Mouse (Mus musculus): ENCODE data around the gene Armc8.

Armc8 gene

GRCm38 (mm10) chr9:99449886-99450647 is 118.6 kb downstream of the Armc8 start:
- no peak for ATAC-seq (ENCODE audit: insufficient number of reproducible peaks, low FRiP score, low TSS enrichment)

- ATAC-seq (ENCODE audit: insufficient number of reproducible peaks, low FRiP score, low TSS enrichment), result no peak
These were observed 121.4 kb downstream of the Armc8 start for GRCm38 (mm10) chr9:99447323-99447722.

- no peak for ATAC-seq (ENCODE audit: insufficient number of reproducible peaks, low FRiP score, low TSS enrichment)
These were observed 122.4 kb downstream of the Armc8 start for GRCm38 (mm10) chr9:99446259-99446658.

- ATAC-seq (ENCODE audit: insufficient number of reproducible peaks, low FRiP score, low TSS enrichment), result no peak
These were observed 124.0 kb downstream of the Armc8 start for GRCm38 (mm10) chr9:99444590-99445178.

GRCm38 (mm10) chr9:99441647-99442433 is 126.9 kb downstream of the Armc8 start:
- ATAC-seq (ENCODE audit: insufficient number of reproducible peaks, low FRiP score, low TSS enrichment), result no peak

- no peak for ATAC-seq (ENCODE audit: insufficient number of reproducible peaks, low FRiP score, low TSS enrichment)
These were observed 127.8 kb downstream of the Armc8 start for GRCm38 (mm10) chr9:99440941-99441340.

GRCm38 (mm10) chr9:99439064-99439463 is 129.6 kb downstream of the Armc8 start:
- no peak for ATAC-seq (ENCODE audit: insufficient number of reproducible peaks, low FRiP score, low TSS enrichment)

GRCm38 (mm10) chr9:99437781-99438565 is 130.7 kb downstream of the Armc8 start:
- no peak for ATAC-seq (ENCODE audit: insufficient number of reproducible peaks, low FRiP score, low TSS enrichment)

GRCm38 (mm10) chr9:99437031-99437764 is 131.5 kb downstream of the Armc8 start, which contains the start of gene Mras:
Gene Mras (minus strand): TSS chr9:99437381.
- no peak for ATAC-seq (ENCODE audit: insufficient number of reproducible peaks, low FRiP score, low TSS enrichment)

GRCm38 (mm10) chr9:99436182-99437030 is 132.3 kb downstream of the Armc8 start:
- peak; percentile 71 for ATAC-seq (ENCODE audit: insufficient number of reproducible peaks, low FRiP score, low TSS enrichment)

- no peak; the same call in 1 of the 2 replicates for ATAC-seq (ENCODE audit: insufficient number of reproducible peaks, low FRiP score, low TSS enrichment)
These were observed 133.0 kb downstream of the Armc8 start for GRCm38 (mm10) chr9:99435619-99436181.

- no peak for ATAC-seq (ENCODE audit: insufficient number of reproducible peaks, low FRiP score, low TSS enrichment)
These were observed 133.6 kb downstream of the Armc8 start for GRCm38 (mm10) chr9:99434892-99435618.

- ATAC-seq (ENCODE audit: insufficient number of reproducible peaks, low FRiP score, low TSS enrichment), result no peak
These were observed 136.2 kb downstream of the Armc8 start for GRCm38 (mm10) chr9:99432478-99432877.

- no peak for ATAC-seq (ENCODE audit: insufficient number of reproducible peaks, low FRiP score, low TSS enrichment)
These were observed 136.7 kb downstream of the Armc8 start for GRCm38 (mm10) chr9:99431963-99432362.

GRCm38 (mm10) chr9:99431346-99431745 is 137.4 kb downstream of the Armc8 start:
- ATAC-seq (ENCODE audit: insufficient number of reproducible peaks, low FRiP score, low TSS enrichment), result no peak

- ATAC-seq (ENCODE audit: insufficient number of reproducible peaks, low FRiP score, low TSS enrichment), result no peak
These were observed 137.9 kb downstream of the Armc8 start for GRCm38 (mm10) chr9:99430806-99431205.

- no peak for ATAC-seq (ENCODE audit: insufficient number of reproducible peaks, low FRiP score, low TSS enrichment)
These were observed 138.9 kb downstream of the Armc8 start for GRCm38 (mm10) chr9:99429845-99430244.

Measured in cerebellum, adult (tissue).